Mouse (Mus musculus): Measurements from ENCODE around the gene Ptcra. TPM values are rescaled to one million over a fixed set of nuclear protein-coding genes. Genes with fewer than 3 reads are reported as not detected.

Gene Ptcra
- polyA plus RNA-seq, 1 experiment from 2014 or later: not detected

Other genes with a start within 250 kb of the Ptcra start
- 8.0 to 13.4 TPM (median 8.8 TPM) in 3 replicates for gene Cul9, start 217.3 kb downstream of the Ptcra start, polyA plus RNA-seq (2018)
- 15.1 to 25.6 TPM (median 25.2 TPM) in 3 replicates for gene Srf, start 207.5 kb downstream of the Ptcra start, polyA plus RNA-seq (2018)
- 0.04 to 0.14 TPM in 2 of 3 replicates, not detected in the other for gene Ptk7, start 134.2 kb downstream of the Ptcra start, polyA plus RNA-seq (2018)
- 41.6 to 48.1 TPM (median 47.7 TPM) in 3 replicates for gene Klc4, start 117.7 kb downstream of the Ptcra start, polyA plus RNA-seq (2018)
- gene Mrpl2, start 117.5 kb downstream of the Ptcra start, polyA plus RNA-seq (2018): 34.1 to 78.8 TPM (median 41.5 TPM) in 3 replicates
- gene Cul7, start 113.4 kb downstream of the Ptcra start, polyA plus RNA-seq (2018): 6.2 to 8.8 TPM (median 7.3 TPM) in 3 replicates
- 30.5 to 52.1 TPM (median 39.7 TPM) in 3 replicates for gene Rrp36, start 89.4 kb downstream of the Ptcra start, polyA plus RNA-seq (2018)
- gene Mea1, start 84.9 kb downstream of the Ptcra start, polyA plus RNA-seq (2018): 85.2 to 104 TPM (median 96.1 TPM) in 3 replicates
- 30.1 to 44.5 TPM (median 33.9 TPM) in 3 replicates for gene Klhdc3, start 82.8 kb downstream of the Ptcra start, polyA plus RNA-seq (2018)
- gene Ppp2r5d, start 58.6 kb downstream of the Ptcra start, polyA plus RNA-seq (2018): 21.4 to 43.0 TPM (median 30.6 TPM) in 3 replicates
- 6.9 to 22.0 TPM (median 14.2 TPM) in 3 replicates for gene Pex6, start 52.2 kb downstream of the Ptcra start, polyA plus RNA-seq (2018)
- 0.32 TPM in 1 of 3 replicates, not detected in the others for gene Gnmt, start 34.5 kb downstream of the Ptcra start, polyA plus RNA-seq (2018)
- 79.0 to 118 TPM (median 88.6 TPM) in 3 replicates for gene Cnpy3, start 11.5 kb downstream of the Ptcra start, polyA plus RNA-seq (2018)
- gene 2310039H08Rik, start 8.9 kb upstream of the Ptcra start, polyA plus RNA-seq (2018): 7.4 to 12.7 TPM (median 10.2 TPM) in 3 replicates
- gene Rpl7l1, start 19.0 kb upstream of the Ptcra start, polyA plus RNA-seq (2018): 64.6 to 81.8 TPM (median 70.4 TPM) in 3 replicates
- gene Bicral, start 94.8 kb upstream of the Ptcra start, polyA plus RNA-seq (2018): 9.3 to 10.1 TPM (median 9.6 TPM) in 3 replicates
- 6.2 to 17.0 TPM (median 13.3 TPM) in 3 replicates for gene Tbcc, start 127.0 kb upstream of the Ptcra start, polyA plus RNA-seq (2018)
- gene Prph2, start 146.7 kb upstream of the Ptcra start, polyA plus RNA-seq (2018): not detected in 3 replicates
- gene Ubr2, start 246.8 kb upstream of the Ptcra start, polyA plus RNA-seq (2018): 28.0 to 30.4 TPM (median 28.5 TPM) in 3 replicates